Mouse (Mus musculus) cortical plate, adult 2 months (tissue): ENCODE results near the gene Mterf2. TPM values are rescaled to one million over a fixed set of nuclear protein-coding genes. Genes with fewer than 3 reads are reported as not detected.

Experiments used
- H3K27ac ChIP-seq: fragments of 200-500 bp; 2 replicates; pipeline ENCODE4 v1.5.1; 2012; ENCODE audit warnings: low read length, control low read depth, inconsistent platforms; ENCODE audit not compliant: insufficient read depth
- H3K4me1 ChIP-seq: fragments of 200-500 bp; 2 replicates; pipeline ENCODE4 v1.6.1; 2011; ENCODE audit warnings: low read length; ENCODE audit not compliant: control insufficient read depth, insufficient read depth
- H3K4me3 ChIP-seq: fragments of 200-500 bp; 2 replicates; pipeline ENCODE4 v1.5.1; 2011; ENCODE audit warnings: mild to moderate bottlenecking, low read length, control low read depth; ENCODE audit not compliant: insufficient read depth
- CTCF ChIP-seq: fragments of 200-500 bp; IDR thresholded peaks from 2 replicates; pipeline ENCODE4 v1.5.1; 2011; ENCODE audit warnings: mild to moderate bottlenecking, control low read depth, low read length; ENCODE audit not compliant: insufficient read depth; ENCODE audit errors: extremely low read depth
- POLR2A ChIP-seq: fragments of 200-500 bp; IDR thresholded peaks from 2 replicates; pipeline ENCODE4 v1.6.1; 2011; ENCODE audit warnings: mild to moderate bottlenecking, low read length, control low read depth; ENCODE audit not compliant: insufficient read depth; ENCODE audit errors: extremely low read depth
- polyA plus RNA-seq: library from polyadenylated mRNA; depleted of rRNA; stranded (reverse); fragments of >200 nt; gene quantifications from 2 replicates; pipeline ENCODE4 v1.2.3, GENCODE M21; 2012

Gene Mterf2
- polyA plus RNA-seq, 1 experiment: 23.6 TPM

DNA sequence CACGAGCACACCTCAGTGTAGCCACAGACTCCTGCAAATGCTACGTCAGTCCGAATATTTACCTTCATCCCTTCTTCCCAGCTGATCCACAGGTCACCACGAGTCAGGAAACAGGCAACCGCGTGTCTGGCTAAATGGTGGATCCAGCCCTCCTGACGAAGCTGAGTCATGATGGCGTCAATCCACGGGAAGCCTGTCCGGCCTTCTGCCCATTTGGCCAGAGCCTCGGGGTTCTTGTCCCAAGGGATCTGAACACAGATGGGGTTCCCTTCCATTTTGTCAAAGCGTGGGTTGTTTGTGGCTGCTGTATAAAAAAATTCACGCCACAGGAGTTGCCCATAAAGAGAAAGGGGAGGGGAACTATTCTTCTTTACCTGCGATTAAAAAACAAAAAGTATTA lies 18.5 kb upstream of the Mterf2 start:
- H3K27ac ChIP-seq: no peak overlapping the region
- no peak overlapping the region for H3K4me3 ChIP-seq
- no peaks in the 10 kb centered on the region for H3K4me1 ChIP-seq
- TF ChIP-seq POLR2A: no peak
- no peak for TF ChIP-seq CTCF

- Histone ChIP-seq H3K4me1 (no peaks in the 10 kb centered on the region), H3K4me3 (no peak overlapping the region), H3K27ac (no peak overlapping the region)
- TF ChIP-seq POLR2A (no peak), CTCF (no peak)
Observed at GRCm38 (mm10) chr10:85141465-85141864, 13.6 kb upstream of the Mterf2 start.

DNA sequence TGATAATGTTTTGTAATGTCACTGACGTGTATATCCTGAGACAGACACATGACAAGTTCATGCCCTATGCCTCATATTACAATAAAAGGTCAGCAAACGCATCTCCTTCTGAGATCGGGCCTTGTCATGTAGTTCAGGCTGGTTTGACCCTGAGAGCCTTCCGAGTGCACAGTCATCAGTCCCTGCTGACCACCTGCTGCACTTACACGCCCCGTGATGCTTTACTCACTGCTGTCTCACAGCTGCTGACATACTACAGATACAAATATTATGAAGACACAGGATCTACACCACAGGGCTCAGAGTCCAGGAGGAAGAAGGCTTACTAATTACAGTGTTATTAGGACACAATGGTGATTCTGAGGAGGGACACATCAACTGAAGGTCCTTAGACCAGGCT lies 8.7 kb upstream of the Mterf2 start:
- TF ChIP-seq CTCF (no peak), POLR2A (no peak)

DNA sequence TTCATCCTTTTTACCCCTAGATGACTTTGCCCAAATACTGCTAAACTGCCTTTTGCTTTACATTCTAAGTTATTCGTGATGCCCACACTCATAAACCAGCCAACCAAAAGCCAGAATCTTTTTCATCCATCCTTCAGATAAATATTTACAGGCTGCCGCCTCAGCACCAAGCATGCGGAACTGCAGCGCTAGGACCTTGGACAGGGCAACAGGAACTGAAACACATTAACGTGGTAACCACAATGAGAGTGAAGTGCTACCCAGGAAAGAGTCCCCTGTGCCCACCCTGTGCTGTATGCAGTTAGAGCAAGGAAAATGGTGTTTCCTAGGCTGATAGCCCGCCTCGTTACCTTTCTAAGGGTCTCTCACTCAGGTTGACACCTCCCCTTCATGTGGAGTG lies 626 bp upstream of the Mterf2 start:
- Histone ChIP-seq H3K27ac (no peak overlapping the region), H3K4me1 (peaks cover 2% of the 10 kb centered on the region; the same call in 1 of the 2 replicates), H3K4me3 (peak overlapping the region; percentile 85; the same call in 1 of the 2 replicates)
- TF ChIP-seq POLR2A: no peak
- TF ChIP-seq CTCF: no peak

More for the DNA sequence above, 8.7 kb upstream of the Mterf2 start:
- Histone ChIP-seq H3K4me3 (no peak overlapping the region), H3K27ac (no peak overlapping the region), H3K4me1 (no peaks in the 10 kb centered on the region)

DNA sequence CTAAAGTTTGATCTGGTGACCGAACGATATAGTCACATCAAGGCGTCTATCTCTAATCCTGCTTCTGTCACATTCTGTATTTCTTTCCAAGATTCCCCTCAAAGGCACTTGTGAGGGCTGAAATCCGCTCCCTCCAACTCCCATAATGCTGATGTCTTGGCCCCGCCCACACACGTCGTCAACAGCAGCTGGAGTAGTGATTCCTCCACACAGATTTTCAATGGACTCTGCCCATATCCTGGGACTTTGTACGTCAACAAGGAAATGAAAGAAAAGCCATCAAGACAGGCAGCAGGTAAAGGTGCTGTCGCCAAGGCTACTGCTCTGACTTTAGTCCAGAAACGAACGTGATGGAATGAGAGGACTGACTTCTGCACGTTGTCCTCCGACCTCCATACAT lies 2.6 kb downstream of the Mterf2 start:
- TF ChIP-seq CTCF: no peak
- no peak for TF ChIP-seq POLR2A
- Histone ChIP-seq H3K4me3 (no peak overlapping the region), H3K4me1 (peaks cover 2% of the 10 kb centered on the region; the same call in 1 of the 2 replicates), H3K27ac (no peak overlapping the region)

DNA sequence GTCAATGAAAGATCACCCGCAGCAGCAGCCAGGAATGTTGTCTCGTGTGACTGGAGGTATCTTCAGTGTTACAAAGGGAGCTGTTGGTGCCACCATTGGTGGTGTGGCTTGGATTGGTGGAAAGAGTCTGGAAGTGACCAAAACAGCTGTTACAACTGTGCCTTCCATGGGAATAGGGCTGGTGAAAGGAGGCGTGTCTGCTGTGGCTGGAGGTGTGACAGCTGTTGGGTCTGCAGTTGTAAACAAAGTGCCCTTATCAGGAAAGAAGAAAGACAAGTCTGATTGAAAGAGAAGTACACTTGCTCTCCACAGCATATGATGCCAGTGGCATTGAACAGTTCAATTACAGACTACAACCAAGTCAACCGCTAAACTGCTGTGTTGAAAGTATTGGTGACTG lies 13.4 kb downstream of the Mterf2 start:
- no peak for TF ChIP-seq CTCF
- no peak for TF ChIP-seq POLR2A
- no peak overlapping the region for H3K27ac ChIP-seq
- H3K4me3 ChIP-seq: no peak overlapping the region
- no peaks in the 10 kb centered on the region for H3K4me1 ChIP-seq

DNA sequence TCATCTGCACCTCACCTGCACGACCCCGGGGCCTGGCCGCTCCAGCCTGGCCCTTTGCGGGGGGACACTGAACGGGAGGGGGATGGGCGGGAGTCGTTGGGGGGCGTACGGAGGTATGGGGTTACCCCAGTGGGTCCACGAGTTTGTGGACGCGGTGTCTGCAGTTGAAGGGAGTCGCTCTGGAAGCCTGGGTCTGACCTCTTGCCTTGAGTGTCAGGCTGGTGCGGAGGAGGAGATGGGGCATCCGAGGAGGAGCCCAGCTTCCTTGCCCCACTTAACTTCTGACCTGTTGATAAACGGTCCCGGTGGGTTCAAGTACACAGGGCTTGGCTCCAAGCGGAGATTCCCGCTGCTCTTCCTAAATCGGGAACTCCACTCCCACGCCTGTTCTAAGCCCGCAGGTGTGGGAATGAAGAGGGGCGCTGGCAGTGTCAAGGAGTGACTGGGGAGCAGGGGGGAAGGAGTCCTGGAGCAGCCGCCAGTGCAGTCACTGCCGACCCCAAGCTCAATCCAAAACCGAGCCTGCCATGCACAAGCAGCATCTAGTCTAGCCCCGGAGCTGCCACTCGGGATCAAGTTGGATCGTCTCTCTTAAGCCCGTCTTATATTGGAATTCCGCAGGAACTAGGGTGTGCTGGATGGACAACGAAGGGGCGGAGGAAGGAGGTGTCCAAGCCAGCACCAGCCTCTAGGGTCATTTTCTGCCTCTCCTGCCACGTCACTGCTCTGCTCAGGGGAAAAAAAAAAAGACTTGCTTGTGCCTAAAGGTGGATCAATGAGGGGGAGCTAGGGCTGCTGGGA lies 24.5 kb downstream of the Mterf2 start:
- TF ChIP-seq CTCF (no peak), POLR2A (no peak)
- peak overlapping the region; percentile 97 for H3K27ac ChIP-seq
- no peaks in the 10 kb centered on the region; the same call in 1 of the 2 replicates for H3K4me1 ChIP-seq
- peak overlapping the region; percentile 99 for H3K4me3 ChIP-seq

DNA sequence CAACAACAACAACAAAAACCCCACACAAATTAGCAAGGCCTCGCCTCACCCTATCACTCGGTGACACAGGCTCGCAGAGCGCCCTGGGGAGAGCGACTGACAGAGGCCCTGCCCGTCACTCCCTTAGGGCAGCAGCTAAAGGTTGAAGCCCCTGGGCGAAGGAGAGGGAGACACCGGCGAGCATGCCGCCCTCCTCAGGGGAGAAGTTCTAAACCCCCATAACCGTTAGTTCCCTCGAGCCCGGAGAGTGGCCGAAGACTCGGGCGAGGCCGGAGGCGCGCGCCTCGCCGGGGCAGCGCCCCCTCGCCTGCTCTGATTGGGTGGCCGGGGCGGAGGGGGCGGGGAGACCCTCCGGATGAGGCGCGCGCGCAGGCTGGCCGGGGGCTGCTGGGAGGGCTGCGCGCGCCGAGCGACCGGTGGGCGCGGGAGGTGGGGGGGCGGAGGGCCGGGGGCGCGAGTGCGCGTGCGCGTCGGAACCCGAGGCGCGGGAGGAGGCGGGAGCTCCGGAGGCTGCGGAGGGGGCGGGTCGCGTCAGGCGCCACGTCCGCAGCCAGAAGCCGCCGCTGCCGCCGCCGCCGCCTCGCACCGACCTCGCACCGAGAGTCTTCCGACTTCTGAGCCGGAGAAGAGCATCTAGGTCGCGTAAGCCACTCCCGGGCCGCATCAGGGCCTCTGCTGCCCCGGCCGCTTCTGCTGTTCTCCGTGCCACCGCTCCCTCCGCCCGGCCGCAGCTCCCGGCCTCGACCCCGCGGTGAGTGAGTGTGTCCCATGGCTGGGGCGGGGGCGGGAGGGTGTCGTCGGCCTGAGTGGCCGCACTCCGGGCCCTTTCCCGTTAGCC lies 25.4 kb downstream of the Mterf2 start, which contains the start of the genes Fhl4 and Tmem263:
Gene Fhl4, minus strand, starts transcription at position 249 of the 838 bp plus-strand sequence.
Gene Tmem263, plus strand, starts transcription at position 381 of the 838 bp plus-strand sequence.
- TF ChIP-seq CTCF: no peak
- TF ChIP-seq POLR2A: peak; percentile 42; the same call in 1 of the 2 replicates
- Histone ChIP-seq H3K4me3 (peak within 1 kb of the TSS; percentile 99), H3K27ac (peak within 1 kb of the TSS; percentile 97), H3K4me1 (no peaks in the 10 kb centered on the region; the same call in 1 of the 2 replicates)

- H3K4me3 ChIP-seq: peak overlapping the region; percentile 99
- peak overlapping the region; percentile 60; the same call in 1 of the 2 replicates for H3K27ac ChIP-seq
- H3K4me1 ChIP-seq: no peaks in the 10 kb centered on the region; the same call in 1 of the 2 replicates
- TF ChIP-seq POLR2A: no peak
- no peak for TF ChIP-seq CTCF
Observed at GRCm38 (mm10) chr10:85101841-85102240, 26.0 kb downstream of the Mterf2 start.
